Mouse (Mus musculus): ENCODE results near the gene Gm21830.
"Not testable (repeated sequence)": the region's sequence is repeated elsewhere in the genome, so short reads cannot be mapped to it uniquely, and the experiment has no call there.

Gene Gm21830

GRCm38 (mm10) chr2:67413425-67413824 is at the start of gene Gm21830:
Gm21830 (plus strand) TSS chr2:67413725.
- DNase-seq (ENCODE audit: low read depth, low spot score), result not testable (repeated sequence)

GRCm38 (mm10) chr2:67364506-67364905 is 49.0 kb upstream of the Gm21830 start:
- no peak for DNase-seq (ENCODE audit: low read depth, low spot score)

GRCm38 (mm10) chr2:67378504-67378903 is 35.0 kb upstream of the Gm21830 start:
- DNase-seq (ENCODE audit: low read depth, low spot score), result no peak

- no peak for DNase-seq (ENCODE audit: low read depth, low spot score)
Measured at GRCm38 (mm10) chr2:67420853-67421252, 7.3 kb downstream of the Gm21830 start.

GRCm38 (mm10) chr2:67422799-67423198 is 9.3 kb downstream of the Gm21830 start:
- DNase-seq (ENCODE audit: low read depth, low spot score), result peak; percentile 10

- DNase-seq (ENCODE audit: low read depth, low spot score), result no peak
Measured at GRCm38 (mm10) chr2:67433081-67433480, 19.6 kb downstream of the Gm21830 start, which contains the start of gene Gm26727. Gm26727 (minus strand) TSS chr2:67433181.

GRCm38 (mm10) chr2:67438309-67438708 is 24.8 kb downstream of the Gm21830 start:
- DNase-seq (ENCODE audit: low read depth, low spot score), result no peak

- DNase-seq (ENCODE audit: low read depth, low spot score), result no peak
Measured at GRCm38 (mm10) chr2:67445780-67446179, 32.3 kb downstream of the Gm21830 start, which contains the start of gene Xirp2. Xirp2 (plus strand) TSS chr2:67446002.

GRCm38 (mm10) chr2:67446772-67447171 is 33.2 kb downstream of the Gm21830 start:
- DNase-seq (ENCODE audit: low read depth, low spot score), result no peak

GRCm38 (mm10) chr2:67447206-67447605 is 33.7 kb downstream of the Gm21830 start:
- DNase-seq (ENCODE audit: low read depth, low spot score), result no peak

- no peak for DNase-seq (ENCODE audit: low read depth, low spot score)
Measured at GRCm38 (mm10) chr2:67460857-67461256, 47.3 kb downstream of the Gm21830 start.

- DNase-seq (ENCODE audit: low read depth, low spot score), result no peak
Measured at GRCm38 (mm10) chr2:67467036-67467435, 53.5 kb downstream of the Gm21830 start.

GRCm38 (mm10) chr2:67470030-67470429 is 56.5 kb downstream of the Gm21830 start:
- not testable (repeated sequence) for DNase-seq (ENCODE audit: low read depth, low spot score)

- peak; percentile 71 for DNase-seq (ENCODE audit: low read depth, low spot score)
Measured at GRCm38 (mm10) chr2:67477753-67478152, 64.2 kb downstream of the Gm21830 start.

GRCm38 (mm10) chr2:67481051-67481450 is 67.5 kb downstream of the Gm21830 start:
- DNase-seq (ENCODE audit: low read depth, low spot score), result no peak
